Comparison of ENCODE assay signal across 9 mouse cellular contexts in genomic region chr10:14179424-14180339, GRCm38 (mm10).
DNase-seq lines count a peak whose midpoint lies in the region; ATAC-seq lines count a peak whose summit lies in the region.
"Had no signal": no experiment of that assay in that cellular context is flagged by ENCODE, and none has a peak within 500 bp of the region (broad histone marks: within the 10 kb centered on the region; RNA-seq: fewer than 3 reads in every experiment).

No protein-coding gene starts in this region.

- no peak overlapping the region for H3K9ac ChIP-seq in heart, embryonic 13.5 days
- H3K9ac ChIP-seq in midbrain, embryonic 15.5 days, result no peak overlapping the region
- H3K9ac ChIP-seq: limb, embryonic 15.5 days had no signal

- DNase-seq in heart, postnatal 25 days (ENCODE audit: low spot score), result no peak
- DNase-seq in cerebellum, postnatal 14 days, result peak; percentile 36 to 49
- peak; percentile 72 for DNase-seq in layer of hippocampus, adult 8-10 months (ENCODE audit: low spot score in 2 of 2)
- DNase-seq in adrenal gland, postnatal 10 days, result no peak
- no peak for DNase-seq in gastrocnemius, adult 8-10 months (ENCODE audit: low spot score in 2 of 2)
- no peak for DNase-seq in thymus, adult 18-20 months

- intact Hi-C loops in heart, postnatal 25 days (cut with DNase I), result no loop called here

- H3K27ac ChIP-seq in heart, embryonic 13.5 days (replicated peaks), result no peak overlapping the region
- no peak overlapping the region for H3K27ac ChIP-seq in midbrain, embryonic 15.5 days
- H3K27ac ChIP-seq: limb, embryonic 15.5 days had no signal

- H3K4me2 ChIP-seq in heart, embryonic 13.5 days, result peak overlapping the region; percentile 31
- no peak overlapping the region for H3K4me2 ChIP-seq in midbrain, embryonic 15.5 days
- H3K4me2 ChIP-seq: limb, embryonic 15.5 days had no signal

- no peaks in the 10 kb centered on the region for H3K27me3 ChIP-seq in heart, embryonic 13.5 days (replicated peaks)
- H3K27me3 ChIP-seq in midbrain, embryonic 15.5 days (replicated peaks), result no peaks in the 10 kb centered on the region
- H3K27me3 ChIP-seq: limb, embryonic 15.5 days had no signal

- H3K4me3 ChIP-seq in heart, embryonic 13.5 days, result no peak overlapping the region
- no peak overlapping the region for H3K4me3 ChIP-seq in midbrain, embryonic 15.5 days
- H3K4me3 ChIP-seq: limb, embryonic 15.5 days had no signal

- H3K36me3 ChIP-seq in heart, embryonic 13.5 days, result no peaks in the 10 kb centered on the region
- no peaks in the 10 kb centered on the region for H3K36me3 ChIP-seq in midbrain, embryonic 15.5 days (replicated peaks)
- H3K36me3 ChIP-seq: limb, embryonic 15.5 days had no signal

- H3K4me1 ChIP-seq in heart, embryonic 13.5 days, result peaks cover 9% of the 10 kb centered on the region; the same call in 1 of the 2 replicates
- no peaks in the 10 kb centered on the region for H3K4me1 ChIP-seq in midbrain, embryonic 15.5 days
- H3K4me1 ChIP-seq: limb, embryonic 15.5 days had no signal

- WGBS in heart, embryonic 13.5 days, result 55% methylated on average over 19 of the region's 19 CpGs
- 70% methylated on average over 19 of the region's 19 CpGs for WGBS in midbrain, embryonic 15.5 days

- no peak for ATAC-seq in heart, embryonic 13.5 days (ENCODE audit: extremely low read depth, insufficient number of reproducible peaks, low FRiP score, low TSS enrichment)
- ATAC-seq in midbrain, embryonic 15.5 days (replicated peaks), result peak; percentile 84

- H3K9me3 ChIP-seq in heart, embryonic 13.5 days, result no peaks in the 10 kb centered on the region
- H3K9me3 ChIP-seq in midbrain, embryonic 15.5 days, result no peaks in the 10 kb centered on the region
- H3K9me3 ChIP-seq: limb, embryonic 15.5 days had no signal

Comparison
In these comparisons a context has a peak if more than half of its experiments do, and no peak if none do; other contexts are left out.
1. DNase-seq: peak in cerebellum, postnatal 14 days (2 of 2) and layer of hippocampus, adult 8-10 months (2 of 2); none in heart, postnatal 25 days (single experiment), adrenal gland, postnatal 10 days (single experiment), gastrocnemius, adult 8-10 months (0 of 2) and thymus, adult 18-20 months (0 of 2).